Mouse (Mus musculus) spleen, postnatal 10 days (tissue): ENCODE results near the gene Eif2ak3.
A peak's percentile ranks its signal among the peaks of the same experiment; 100 is the strongest.

Experiments used
- DNase-seq, 2 experiments: peaks; one replicate each; pipeline ENCODE4 v3.0.0; 2021 to 2022; ENCODE audit warnings: low spot score in 2 of 2

Gene Eif2ak3

DNA sequence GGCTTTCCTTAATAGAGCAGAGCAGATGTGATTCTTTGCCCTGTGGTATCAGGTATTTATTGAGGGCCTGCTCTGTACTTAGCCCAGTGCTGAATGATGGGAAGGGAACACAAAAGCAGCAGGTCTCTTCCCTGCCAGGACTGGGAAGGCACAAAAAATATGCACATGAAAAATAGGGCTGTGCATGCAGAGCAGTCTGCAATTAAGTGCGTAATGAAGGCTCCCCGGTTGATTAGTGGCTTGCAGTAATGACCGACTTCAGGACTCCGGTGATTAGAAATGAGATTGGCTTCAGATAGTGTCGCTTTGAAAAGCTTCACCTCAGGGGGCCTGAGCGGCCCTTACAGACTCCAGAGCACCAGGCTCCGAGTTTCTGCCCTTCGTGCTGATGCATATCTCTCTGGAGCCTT, 55.3 kb downstream of the Eif2ak3 start:
- no peak for DNase-seq

GRCm38 (mm10) chr6:70903689-70904088, 59.4 kb downstream of the Eif2ak3 start:
- DNase-seq, result no peak

GRCm38 (mm10) chr6:70909572-70909971, 65.3 kb downstream of the Eif2ak3 start:
- no peak for DNase-seq

- no peak for DNase-seq
These were observed 66.0 kb downstream of the Eif2ak3 start for GRCm38 (mm10) chr6:70910285-70910684.

- DNase-seq, result no peak
These were observed 67.5 kb downstream of the Eif2ak3 start for GRCm38 (mm10) chr6:70911668-70912395.

GRCm38 (mm10) chr6:70912396-70912765, 68.1 kb downstream of the Eif2ak3 start:
- DNase-seq, result no peak

GRCm38 (mm10) chr6:70918827-70919226, 74.5 kb downstream of the Eif2ak3 start, which contains the start of gene Tex37:
Gene Tex37, minus strand, starts transcription at chr6:70918927.
- no peak for DNase-seq

DNA sequence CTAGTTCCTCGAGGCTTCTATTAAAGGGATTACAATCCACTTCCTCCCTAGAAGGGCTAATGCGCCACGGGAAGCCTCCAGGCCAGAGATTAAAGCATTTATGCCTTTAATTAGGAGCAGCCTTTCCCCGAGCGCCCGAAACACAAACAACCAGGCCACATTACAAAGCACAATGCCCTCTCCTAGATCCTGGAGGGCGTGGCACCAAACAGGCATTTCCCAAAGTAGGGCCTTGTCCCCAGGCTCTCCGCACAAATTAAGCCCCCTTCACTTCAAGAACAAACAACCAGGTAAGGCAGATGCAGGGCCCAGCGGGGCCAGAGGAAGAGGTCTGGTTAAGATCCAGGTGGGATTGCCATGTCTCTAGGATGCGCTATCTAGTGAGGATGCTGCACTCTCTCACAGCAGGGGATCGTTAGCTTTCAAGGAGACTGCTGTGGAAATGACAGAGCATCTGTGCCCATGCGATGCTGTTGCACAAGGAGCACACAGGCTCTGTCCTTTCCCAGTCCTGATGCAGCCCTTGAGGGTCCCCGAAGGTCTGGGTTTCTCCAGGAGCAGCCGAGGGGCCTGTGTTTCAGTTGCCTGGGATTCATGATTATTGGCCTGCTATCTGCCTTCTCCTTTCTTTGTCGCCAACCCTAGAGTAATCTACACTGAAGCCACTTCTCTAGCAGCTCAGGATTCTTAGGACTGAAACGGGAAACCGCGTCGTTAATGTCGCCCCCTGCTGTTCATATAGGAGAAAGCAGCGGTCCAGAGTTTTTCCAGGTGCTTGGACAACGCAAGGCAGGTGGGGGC, 77.2 kb downstream of the Eif2ak3 start:
- peak; percentile 14 to 35 for DNase-seq

- no peak for DNase-seq
These were observed 87.5 kb downstream of the Eif2ak3 start for GRCm38 (mm10) chr6:70931801-70932200.

DNA sequence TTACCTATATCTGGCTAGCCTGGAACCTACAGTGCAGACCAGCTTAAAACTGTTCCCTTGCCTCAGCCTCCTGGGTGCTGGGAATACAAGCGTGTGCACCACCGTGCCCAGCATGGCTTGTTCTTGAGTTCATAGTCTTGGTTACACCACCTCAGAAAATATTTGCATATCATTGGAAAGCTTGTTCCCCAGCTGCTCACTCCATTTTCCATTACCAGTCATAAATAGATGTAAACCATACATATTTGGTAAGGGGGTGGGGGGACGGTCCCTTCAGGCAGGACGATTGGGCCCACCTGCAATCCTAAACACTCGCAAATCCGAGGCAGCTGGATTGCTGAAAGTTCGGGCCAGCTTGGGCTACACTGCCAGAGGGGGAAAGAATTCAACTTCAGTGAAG, 109.0 kb downstream of the Eif2ak3 start:
- no peak for DNase-seq

GRCm38 (mm10) chr6:70954040-70954439, 109.7 kb downstream of the Eif2ak3 start:
- no peak for DNase-seq
